Mouse (Mus musculus): ENCODE measurements around the gene Hk3. TPM values are rescaled to one million over a fixed set of nuclear protein-coding genes. Genes with fewer than 3 reads are reported as not detected.

The Hk3 gene
- polyA plus RNA-seq, 1 experiment from 2014 or later, result 1.2 TPM

DNA sequence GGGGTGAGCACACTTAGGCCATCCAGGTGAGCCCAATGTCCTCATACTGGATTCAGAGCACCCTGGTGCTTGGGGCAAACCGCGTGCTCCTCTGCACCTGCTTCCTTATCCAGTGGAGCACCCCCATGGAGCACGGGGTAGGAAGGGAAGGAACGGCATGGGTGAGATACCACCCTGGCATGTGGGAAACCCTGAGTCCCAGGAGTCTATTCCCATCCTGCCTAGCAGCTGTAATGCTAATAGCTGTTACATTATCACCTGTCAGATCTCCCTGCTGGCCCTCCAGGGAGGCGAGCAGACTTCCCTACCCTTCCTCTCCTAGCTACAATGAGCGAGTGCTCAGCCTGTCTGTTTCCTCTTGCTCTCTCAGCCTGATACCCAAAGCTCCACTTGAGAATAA, 26.0 kb downstream of the Hk3 start:
- 0 out of 2 replicates have a peak, but pooled peaks have one; percentile 11 for ATAC-seq (ENCODE audit: low FRiP score)
- Histone ChIP-seq H3K4me2 (no peak overlapping the region), H3K27ac (peak overlapping the region; percentile 85), H3K9ac (no peak overlapping the region), H3K27me3 (peaks cover 79% of the 10 kb centered on the region), H3K9me3 (no peaks in the 10 kb centered on the region), H3K4me3 (no peak overlapping the region), H3K36me3 (peaks cover 44% of the 10 kb centered on the region), H3K4me1 (replicated peaks) (peaks cover 49% of the 10 kb centered on the region)
- WGBS, result 43% methylated on average over 6 of the region's 6 CpGs

DNA sequence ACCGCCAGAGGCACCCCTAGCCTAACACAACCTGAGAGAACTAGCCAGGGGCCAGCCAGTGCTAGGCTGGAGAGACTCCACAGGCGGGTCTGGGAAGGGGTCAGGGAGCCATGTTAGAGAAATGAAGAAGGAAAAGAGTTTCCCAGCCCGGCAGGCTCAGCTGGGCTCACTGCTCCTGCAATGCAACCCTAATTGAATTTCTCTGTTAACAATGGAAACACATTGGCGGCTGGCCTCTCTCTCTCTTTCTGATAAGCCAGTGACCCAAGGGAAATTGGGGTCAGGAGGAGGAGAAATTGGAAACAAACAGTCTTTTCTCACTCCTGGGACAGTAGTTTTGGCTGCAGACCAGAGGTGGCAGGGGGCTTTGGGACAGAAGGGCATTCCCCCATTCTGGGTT, 26.6 kb downstream of the Hk3 start:
- H3K4me3 ChIP-seq, result no peak overlapping the region
- WGBS, result 8% methylated on average over 4 of the region's 4 CpGs
- H3K27me3 ChIP-seq, result peaks cover 76% of the 10 kb centered on the region
- H3K4me2 ChIP-seq, result no peak overlapping the region
- H3K4me1 ChIP-seq (replicated peaks), result peaks cover 53% of the 10 kb centered on the region
- H3K36me3 ChIP-seq, result peaks cover 40% of the 10 kb centered on the region
- no peaks in the 10 kb centered on the region for H3K9me3 ChIP-seq
- ATAC-seq (ENCODE audit: low FRiP score), result peak; percentile 34; the same call in 1 of the 2 replicates
- H3K27ac ChIP-seq, result peak overlapping the region; percentile 85
- peak overlapping the region; percentile 13; the same call in 1 of the 2 replicates for H3K9ac ChIP-seq

DNA sequence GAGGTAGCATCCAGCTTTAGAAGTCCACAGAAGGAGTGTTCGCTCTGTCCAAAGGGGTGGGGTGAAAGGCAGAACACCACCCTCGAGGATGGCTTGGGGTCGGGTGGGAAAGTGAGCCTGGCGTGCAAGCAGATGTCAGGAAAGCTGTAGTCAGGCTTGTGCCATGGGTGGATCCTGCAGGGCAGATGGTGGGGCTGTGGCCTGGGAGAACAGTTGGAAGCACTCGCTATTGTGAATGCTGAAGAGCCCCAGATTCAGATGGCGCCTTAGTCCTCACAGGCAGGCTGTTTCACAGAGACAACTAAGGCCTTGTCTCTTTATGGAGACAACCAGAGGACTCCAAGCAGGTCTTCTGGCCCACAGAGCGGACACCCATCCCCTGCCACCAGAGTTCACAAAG, 29.0 kb downstream of the Hk3 start:
- no peak for ATAC-seq (ENCODE audit: low FRiP score)
- H3K27me3 ChIP-seq, result peaks cover 68% of the 10 kb centered on the region
- H3K9ac ChIP-seq, result no peak overlapping the region
- no peak overlapping the region for H3K4me3 ChIP-seq
- 70% methylated on average over 7 of the region's 7 CpGs for WGBS
- no peak overlapping the region for H3K27ac ChIP-seq
- H3K4me2 ChIP-seq, result no peak overlapping the region
- H3K9me3 ChIP-seq, result no peaks in the 10 kb centered on the region
- peaks cover 66% of the 10 kb centered on the region for H3K4me1 ChIP-seq (replicated peaks)
- H3K36me3 ChIP-seq, result peaks cover 20% of the 10 kb centered on the region

DNA sequence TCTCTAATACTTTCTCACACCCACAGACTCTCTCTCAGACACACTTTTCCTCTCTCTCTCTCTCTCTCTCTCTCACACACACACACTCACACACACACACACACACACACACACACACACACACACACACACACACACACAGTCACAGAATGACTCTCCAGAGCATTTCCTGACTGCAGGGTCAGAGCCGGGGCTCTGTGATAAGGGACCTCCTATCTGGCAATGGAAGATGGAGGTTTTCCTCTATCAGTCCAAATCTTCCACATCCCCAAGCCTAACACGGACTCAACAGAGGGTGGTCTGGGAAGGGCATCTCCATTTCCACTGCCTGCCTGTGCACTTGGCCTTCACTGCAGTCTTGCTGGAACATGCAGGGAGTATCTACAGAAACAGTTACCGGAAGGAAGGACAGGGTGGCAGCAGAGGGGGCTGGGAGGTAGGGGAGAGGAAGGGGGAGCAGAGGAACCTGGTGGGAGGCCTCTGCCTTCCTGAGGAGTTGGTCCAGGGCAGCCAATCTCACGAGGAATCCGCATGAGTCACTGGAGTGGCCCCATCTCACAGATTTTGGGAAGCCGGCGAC, 32.9 kb downstream of the Hk3 start:
- no peak for ATAC-seq (ENCODE audit: low FRiP score)
- Histone ChIP-seq H3K4me3 (no peak overlapping the region), H3K9ac (no peak overlapping the region), H3K4me2 (no peak overlapping the region), H3K4me1 (replicated peaks) (peaks cover 55% of the 10 kb centered on the region), H3K27ac (peak overlapping the region; percentile 23; the same call in 1 of the 2 replicates), H3K27me3 (peaks cover 73% of the 10 kb centered on the region), H3K9me3 (no peaks in the 10 kb centered on the region), H3K36me3 (peaks cover 8% of the 10 kb centered on the region)
- WGBS, result 50% methylated on average over 7 of the region's 7 CpGs

DNA sequence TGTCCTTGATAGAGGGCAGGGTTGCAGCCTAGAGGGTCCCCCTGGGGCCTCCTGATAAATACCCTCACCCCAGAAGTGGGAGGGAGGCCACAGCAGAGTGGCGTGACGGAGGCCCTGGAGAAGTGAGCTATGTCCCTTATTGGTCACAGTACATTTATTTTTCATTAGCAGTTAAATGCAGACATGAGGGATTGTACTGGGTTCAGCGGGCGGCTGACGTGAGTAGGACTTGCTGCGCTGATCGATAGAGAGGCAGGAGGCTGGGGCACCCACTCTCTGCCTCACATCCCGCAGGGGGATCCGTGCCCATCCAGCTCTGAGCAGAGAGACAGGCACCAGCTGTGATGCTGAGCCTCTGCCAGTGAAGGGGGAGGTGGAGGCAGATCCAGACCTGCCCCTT, 33.8 kb downstream of the Hk3 start:
- 31% methylated on average over 9 of the region's 9 CpGs for whole genome bisulfite sequencing
- H3K4me2 ChIP-seq, result no peak overlapping the region
- 0 out of 2 replicates have a peak overlapping the region, but pooled peaks have one; percentile 19 for H3K9ac ChIP-seq
- peak overlapping the region; percentile 58 for H3K27ac ChIP-seq
- peaks cover 8% of the 10 kb centered on the region for H3K36me3 ChIP-seq
- no peak overlapping the region for H3K4me3 ChIP-seq
- H3K4me1 ChIP-seq (replicated peaks), result peaks cover 50% of the 10 kb centered on the region
- no peaks in the 10 kb centered on the region for H3K9me3 ChIP-seq
- ATAC-seq (ENCODE audit: low FRiP score), result peak; percentile 33
- H3K27me3 ChIP-seq, result peaks cover 75% of the 10 kb centered on the region

DNA sequence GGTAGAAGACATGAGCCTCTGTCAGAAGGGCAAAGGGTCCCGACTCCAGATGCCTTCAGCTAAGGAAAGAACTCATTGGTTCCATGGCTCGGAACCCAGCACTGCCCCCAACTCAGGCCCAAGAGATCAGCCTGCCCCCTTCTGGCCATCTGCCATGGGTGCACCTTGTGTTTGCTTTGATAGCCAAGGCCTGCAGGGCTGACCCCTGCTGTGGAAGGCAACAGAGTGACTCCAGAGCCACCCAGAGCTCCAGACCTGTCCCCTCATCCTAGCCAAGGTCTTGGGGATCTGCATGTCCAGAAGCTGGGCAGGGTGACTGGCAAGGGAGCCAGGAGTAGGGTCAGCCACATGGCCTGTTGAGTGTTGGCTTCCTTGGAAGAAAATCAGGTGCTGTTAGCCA, 37.6 kb downstream of the Hk3 start:
- H3K9me3 ChIP-seq, result no peaks in the 10 kb centered on the region
- H3K4me1 ChIP-seq (replicated peaks), result peaks cover 67% of the 10 kb centered on the region
- H3K4me2 ChIP-seq, result no peak overlapping the region
- no peaks in the 10 kb centered on the region for H3K36me3 ChIP-seq
- peaks cover 79% of the 10 kb centered on the region for H3K27me3 ChIP-seq
- H3K9ac ChIP-seq, result no peak overlapping the region
- WGBS, result 76% methylated on average over 2 of the region's 2 CpGs
- H3K4me3 ChIP-seq, result no peak overlapping the region
- no peak overlapping the region for H3K27ac ChIP-seq
- no peak for ATAC-seq (ENCODE audit: low FRiP score)

DNA sequence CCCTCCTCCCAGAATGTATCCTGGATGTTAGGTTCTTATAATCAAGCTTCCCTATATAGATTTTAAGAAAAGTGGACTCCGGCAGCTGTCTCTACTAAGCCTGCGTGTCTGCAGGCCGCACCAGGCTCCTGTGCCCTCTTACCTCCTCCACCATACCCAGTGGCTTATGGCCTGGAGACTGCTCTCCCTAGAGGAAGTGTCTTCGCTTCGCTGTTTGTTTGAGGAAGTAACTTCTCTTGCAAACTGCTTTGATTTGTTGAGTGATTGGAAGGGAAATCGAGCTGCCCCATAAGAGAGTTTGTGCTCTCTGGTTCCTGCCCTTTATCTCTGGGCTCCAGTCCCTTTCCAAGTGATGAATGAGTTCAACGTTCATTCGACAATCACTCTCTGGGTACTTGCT, 38.2 kb downstream of the Hk3 start:
- peaks cover 80% of the 10 kb centered on the region for H3K27me3 ChIP-seq
- H3K9ac ChIP-seq, result no peak overlapping the region
- no peak overlapping the region for H3K4me2 ChIP-seq
- WGBS, result 83% methylated on average over 8 of the region's 8 CpGs
- H3K9me3 ChIP-seq, result no peaks in the 10 kb centered on the region
- ATAC-seq (ENCODE audit: low FRiP score), result no peak
- peaks cover 66% of the 10 kb centered on the region for H3K4me1 ChIP-seq (replicated peaks)
- no peak overlapping the region for H3K4me3 ChIP-seq
- no peaks in the 10 kb centered on the region for H3K36me3 ChIP-seq
- H3K27ac ChIP-seq, result no peak overlapping the region

DNA sequence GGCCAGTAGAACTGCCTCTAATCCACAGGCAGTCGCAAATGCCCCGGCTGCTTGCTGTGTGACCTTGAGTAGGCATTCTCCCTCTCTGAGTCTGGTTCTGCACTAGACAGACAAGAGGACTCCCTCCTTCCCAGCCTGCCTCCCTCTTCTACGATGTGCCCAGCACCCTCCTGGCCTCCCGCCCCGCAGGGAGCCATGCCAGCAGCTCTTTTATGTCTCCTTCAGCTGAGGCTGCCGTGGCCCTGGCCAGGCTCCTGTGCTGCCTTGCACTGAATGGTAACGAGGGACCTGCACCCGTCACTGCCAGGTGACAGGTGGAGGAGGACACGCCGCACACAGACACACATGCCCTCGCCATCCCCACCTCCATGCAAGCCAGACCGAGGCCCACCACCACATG, 40.2 kb downstream of the Hk3 start:
- H3K27me3 ChIP-seq, result peaks cover 78% of the 10 kb centered on the region
- H3K4me3 ChIP-seq, result no peak overlapping the region
- no peak overlapping the region for H3K4me2 ChIP-seq
- 0 out of 2 replicates have a peak, but pooled peaks have one; percentile 7 for ATAC-seq (ENCODE audit: low FRiP score)
- WGBS, result 68% methylated on average over 12 of the region's 12 CpGs
- no peaks in the 10 kb centered on the region for H3K36me3 ChIP-seq
- peaks cover 62% of the 10 kb centered on the region for H3K4me1 ChIP-seq (replicated peaks)
- no peak overlapping the region for H3K9ac ChIP-seq
- no peaks in the 10 kb centered on the region for H3K9me3 ChIP-seq
- no peak overlapping the region for H3K27ac ChIP-seq

DNA sequence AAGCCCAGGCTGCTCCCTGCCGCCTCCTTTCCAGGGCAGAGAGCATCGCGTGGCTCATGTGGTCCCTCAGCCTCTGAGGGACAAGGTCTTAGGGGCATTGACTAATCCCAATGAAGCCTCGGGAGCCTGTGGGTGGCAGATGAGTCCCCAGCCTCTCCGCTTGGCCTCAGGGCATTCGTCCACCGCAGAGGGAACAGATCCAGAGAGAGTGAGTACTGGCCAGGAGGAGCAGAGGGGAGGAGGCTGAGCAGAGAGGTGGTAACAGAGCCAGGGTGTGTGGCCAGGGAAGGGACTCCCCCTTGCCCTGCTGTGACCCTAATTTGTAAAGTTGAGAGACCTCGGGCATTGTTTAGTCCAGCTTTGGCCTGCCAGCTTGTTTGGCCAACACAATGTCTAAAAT, 42.4 kb downstream of the Hk3 start:
- H3K27me3 ChIP-seq, result peaks cover 72% of the 10 kb centered on the region
- H3K27ac ChIP-seq, result no peak overlapping the region
- 31% methylated on average over 8 of the region's 8 CpGs for WGBS
- H3K4me1 ChIP-seq (replicated peaks), result peaks cover 77% of the 10 kb centered on the region
- H3K36me3 ChIP-seq, result no peaks in the 10 kb centered on the region
- H3K4me2 ChIP-seq, result no peak overlapping the region
- peak overlapping the region; percentile 35; the same call in 1 of the 2 replicates for H3K9ac ChIP-seq
- no peaks in the 10 kb centered on the region for H3K9me3 ChIP-seq
- H3K4me3 ChIP-seq, result no peak overlapping the region
- no peak for ATAC-seq (ENCODE audit: low FRiP score)

DNA sequence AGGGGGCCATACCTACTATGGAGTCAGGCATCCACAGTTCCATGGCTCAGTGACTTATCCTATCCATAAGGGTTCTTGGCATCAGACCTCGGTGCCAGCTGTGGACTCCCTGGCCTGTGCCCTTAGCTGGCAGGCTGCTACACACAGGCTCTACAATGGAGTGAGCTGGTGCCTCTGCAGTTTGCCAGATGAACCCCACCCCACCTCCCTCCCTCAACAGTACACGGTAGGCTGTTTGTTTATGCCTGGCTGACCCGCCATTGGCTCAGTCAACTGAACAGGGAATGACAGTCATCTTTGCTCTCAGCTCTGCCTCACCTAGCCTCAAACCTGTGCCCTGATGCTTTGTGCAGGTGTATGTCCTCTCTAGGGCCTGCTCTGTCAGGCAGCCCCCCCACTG, 45.6 kb downstream of the Hk3 start:
- no peaks in the 10 kb centered on the region for H3K9me3 ChIP-seq
- H3K27ac ChIP-seq, result peak overlapping the region; percentile 48; the same call in 1 of the 2 replicates
- H3K9ac ChIP-seq, result no peak overlapping the region
- 0 out of 2 replicates have a peak, but pooled peaks have one; percentile 34 for ATAC-seq (ENCODE audit: low FRiP score)
- H3K4me1 ChIP-seq (replicated peaks), result peaks cover 65% of the 10 kb centered on the region
- H3K36me3 ChIP-seq, result no peaks in the 10 kb centered on the region
- 41% methylated on average over 3 of the region's 3 CpGs for WGBS
- no peak overlapping the region for H3K4me3 ChIP-seq
- H3K27me3 ChIP-seq, result peaks cover 70% of the 10 kb centered on the region
- H3K4me2 ChIP-seq, result no peak overlapping the region

DNA sequence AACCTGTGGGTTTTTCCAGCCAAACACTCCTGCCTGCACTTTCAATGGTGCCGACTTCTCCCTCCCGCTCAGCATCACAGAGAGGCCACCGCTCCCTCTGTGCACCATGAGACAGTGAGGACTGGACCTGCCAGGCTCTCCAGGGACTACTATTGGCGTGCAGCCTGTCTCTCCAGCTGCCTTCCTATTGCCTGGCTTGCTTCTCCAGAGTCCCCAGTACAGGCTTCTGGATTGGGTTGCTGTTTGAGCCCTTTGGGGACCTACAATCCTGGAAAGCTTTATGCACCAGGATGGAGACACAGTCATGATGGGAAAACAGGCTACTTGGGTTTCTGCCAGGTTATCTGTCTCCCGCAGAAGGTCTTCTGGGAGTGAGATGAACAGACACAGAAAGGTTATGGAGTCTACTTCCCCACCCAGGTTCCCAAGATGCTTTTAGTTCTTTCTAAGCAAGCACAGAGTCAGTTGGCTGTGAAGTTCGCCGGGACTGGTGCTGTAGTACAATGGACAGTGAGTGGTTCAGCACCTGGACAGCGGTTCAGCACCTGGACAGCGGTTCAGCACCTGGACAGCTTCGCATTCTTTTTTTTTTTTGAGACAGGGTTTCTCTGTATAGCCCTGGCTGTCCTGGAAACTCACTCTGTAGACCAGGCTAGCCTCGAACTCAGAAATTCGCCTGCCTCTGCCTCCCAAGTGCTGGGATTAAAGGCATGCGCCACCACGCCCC, 50.5 kb downstream of the Hk3 start:
- Histone ChIP-seq H3K27ac (no peak overlapping the region), H3K4me3 (no peak overlapping the region), H3K27me3 (peaks cover 78% of the 10 kb centered on the region), H3K9ac (no peak overlapping the region), H3K36me3 (no peaks in the 10 kb centered on the region), H3K4me2 (no peak overlapping the region), H3K9me3 (no peaks in the 10 kb centered on the region), H3K4me1 (replicated peaks) (peaks cover 63% of the 10 kb centered on the region)
- WGBS, result 45% methylated on average over 14 of the region's 14 CpGs
- no peak for ATAC-seq (ENCODE audit: low FRiP score)

DNA sequence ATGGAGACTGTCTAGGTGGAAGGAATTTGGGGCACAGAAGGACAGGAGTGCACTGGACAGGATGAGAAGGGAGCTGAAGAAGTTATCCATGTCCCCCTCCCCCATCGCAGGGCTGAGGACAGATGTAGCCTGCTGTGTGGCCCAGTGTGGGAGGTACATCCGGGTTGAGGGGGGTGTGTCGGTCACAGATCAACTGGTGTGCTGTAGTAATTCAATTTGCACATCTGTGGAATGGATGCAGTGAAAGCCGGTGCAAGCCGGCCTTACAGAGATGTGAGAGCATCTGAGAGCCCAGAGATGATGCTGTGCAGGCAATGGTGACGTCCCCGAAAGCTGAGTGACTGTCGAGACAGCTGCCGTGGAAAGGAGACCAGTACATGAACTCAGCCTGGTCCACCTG, 51.7 kb downstream of the Hk3 start:
- no peak for ATAC-seq (ENCODE audit: low FRiP score)
- H3K4me1 ChIP-seq (replicated peaks), result peaks cover 55% of the 10 kb centered on the region
- H3K27me3 ChIP-seq, result peaks cover 79% of the 10 kb centered on the region
- 38% methylated on average over 9 of the region's 9 CpGs for WGBS
- no peaks in the 10 kb centered on the region for H3K9me3 ChIP-seq
- no peak overlapping the region for H3K4me2 ChIP-seq
- H3K9ac ChIP-seq, result no peak overlapping the region
- no peak overlapping the region for H3K4me3 ChIP-seq
- H3K27ac ChIP-seq, result no peak overlapping the region
- H3K36me3 ChIP-seq, result no peaks in the 10 kb centered on the region

DNA sequence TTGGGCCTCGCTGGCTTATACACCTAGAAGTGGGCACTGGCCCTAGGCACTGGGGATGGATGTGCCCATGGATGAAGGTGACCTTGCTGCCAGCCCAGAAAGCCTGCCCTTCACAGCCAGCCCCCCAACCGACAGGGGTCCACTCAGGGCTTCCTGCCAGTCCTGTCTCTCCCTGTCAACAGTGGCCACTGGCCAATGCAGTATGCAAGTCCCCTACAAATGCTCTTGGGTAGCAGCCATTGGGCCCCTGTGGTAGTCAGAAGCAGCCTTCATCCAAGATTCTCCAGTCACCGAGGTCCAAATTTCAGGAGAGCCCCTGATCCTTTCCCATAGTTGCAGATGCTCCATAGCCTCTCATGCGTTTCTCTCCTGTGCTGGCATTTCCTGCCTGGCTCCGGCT, 52.5 kb downstream of the Hk3 start:
- no peaks in the 10 kb centered on the region for H3K9me3 ChIP-seq
- H3K27ac ChIP-seq, result peak overlapping the region; percentile 67
- peaks cover 73% of the 10 kb centered on the region for H3K27me3 ChIP-seq
- H3K36me3 ChIP-seq, result no peaks in the 10 kb centered on the region
- ATAC-seq (ENCODE audit: low FRiP score), result no peak
- WGBS, result 73% methylated on average over 5 of the region's 5 CpGs
- peak overlapping the region; percentile 35; the same call in 1 of the 2 replicates for H3K9ac ChIP-seq
- H3K4me1 ChIP-seq (replicated peaks), result peaks cover 61% of the 10 kb centered on the region
- H3K4me3 ChIP-seq, result no peak overlapping the region
- no peak overlapping the region for H3K4me2 ChIP-seq
